ENCODE assay signal across 14 mouse cellular contexts in genomic region chr7:125270711-125271110, GRCm38 (mm10).
A peak's percentile ranks its signal among the peaks of the same experiment; 100 is the strongest.
DNase-seq lines count a peak whose midpoint lies in the region; ATAC-seq lines count a peak whose summit lies in the region.
"Had no signal": no experiment of that assay in that cellular context is flagged by ENCODE, and none has a peak within 500 bp of the region (broad histone marks: within the 10 kb centered on the region; RNA-seq: fewer than 3 reads in every experiment).

No protein-coding gene starts in this region.

- H3K4me2 ChIP-seq in forebrain, embryonic 14.5 days (ENCODE audit: low read length), result no peak overlapping the region
- H3K4me2 ChIP-seq in forebrain, embryonic 11.5 days (ENCODE audit: low read depth, low read length, severe bottlenecking), result no peak overlapping the region
- H3K4me2 ChIP-seq in kidney, embryonic 15.5 days, result no peak overlapping the region
- H3K4me2 ChIP-seq in midbrain, embryonic 11.5 days, result no peak overlapping the region
- H3K4me2 ChIP-seq in stomach, embryonic 16.5 days (ENCODE audit: low read depth, low read length), result no peak overlapping the region
- H3K4me2 ChIP-seq: forebrain, embryonic 12.5 days had no signal

- no peak overlapping the region for H3K9ac ChIP-seq in forebrain, embryonic 14.5 days (ENCODE audit: low read length)
- no peak overlapping the region for H3K9ac ChIP-seq in forebrain, embryonic 11.5 days (ENCODE audit: low read length)
- H3K9ac ChIP-seq in kidney, embryonic 15.5 days, result no peak overlapping the region
- no peak overlapping the region for H3K9ac ChIP-seq in midbrain, embryonic 11.5 days (ENCODE audit: low read length)
- H3K9ac ChIP-seq in stomach, embryonic 16.5 days (ENCODE audit: low read length), result no peak overlapping the region
- H3K9ac ChIP-seq: forebrain, embryonic 12.5 days had no signal

- no peaks in the 10 kb centered on the region for H3K9me3 ChIP-seq in forebrain, embryonic 14.5 days (replicated peaks; ENCODE audit: control insufficient read depth, low read length)
- H3K9me3 ChIP-seq in forebrain, embryonic 11.5 days (ENCODE audit: control insufficient read depth, low read length), result no peaks in the 10 kb centered on the region
- no peaks in the 10 kb centered on the region for H3K9me3 ChIP-seq in kidney, embryonic 15.5 days (replicated peaks)
- H3K9me3 ChIP-seq in midbrain, embryonic 11.5 days (ENCODE audit: control insufficient read depth, low read length), result no peaks in the 10 kb centered on the region
- no peaks in the 10 kb centered on the region for H3K9me3 ChIP-seq in midbrain, embryonic 10.5 days (replicated peaks)
- no peaks in the 10 kb centered on the region for H3K9me3 ChIP-seq in stomach, embryonic 16.5 days (replicated peaks; ENCODE audit: control insufficient read depth, low read length)
- H3K9me3 ChIP-seq: forebrain, embryonic 12.5 days had no signal

- H3K4me3 ChIP-seq in forebrain, embryonic 14.5 days (ENCODE audit: low read depth, low read length), result no peak overlapping the region
- H3K4me3 ChIP-seq in forebrain, embryonic 11.5 days (ENCODE audit: low read depth, low read length), result no peak overlapping the region
- no peak overlapping the region for H3K4me3 ChIP-seq in kidney, embryonic 15.5 days (replicated peaks)
- H3K4me3 ChIP-seq in midbrain, embryonic 11.5 days (ENCODE audit: low read depth, low read length), result no peak overlapping the region
- no peak overlapping the region for H3K4me3 ChIP-seq in midbrain, embryonic 10.5 days
- H3K4me3 ChIP-seq in stomach, embryonic 16.5 days (replicated peaks; ENCODE audit: low read length), result no peak overlapping the region
- H3K4me3 ChIP-seq: forebrain, embryonic 12.5 days; myocyte had no signal

- no peak overlapping the region for H3K27ac ChIP-seq in forebrain, embryonic 14.5 days (ENCODE audit: low read depth, low read length)
- H3K27ac ChIP-seq in forebrain, embryonic 11.5 days (ENCODE audit: low read depth, low read length), result no peak overlapping the region
- no peak overlapping the region for H3K27ac ChIP-seq in kidney, embryonic 15.5 days
- no peak overlapping the region for H3K27ac ChIP-seq in midbrain, embryonic 11.5 days (ENCODE audit: low read depth, low read length)
- no peak overlapping the region for H3K27ac ChIP-seq in midbrain, embryonic 10.5 days (replicated peaks)
- H3K27ac ChIP-seq in stomach, embryonic 16.5 days (ENCODE audit: low read length), result peak overlapping the region; percentile 34; the same call in 1 of the 2 replicates
- H3K27ac ChIP-seq: forebrain, embryonic 12.5 days had no signal

- DNase-seq in forebrain, embryonic 14.5 days (ENCODE audit: low spot score), result peak; percentile 33
- no peak for DNase-seq in forebrain, embryonic 11.5 days (ENCODE audit: low spot score)
- DNase-seq in kidney, adult 9 months, result peak; percentile 26
- peak; percentile 68 for DNase-seq in midbrain, embryonic 11.5 days (ENCODE audit: low spot score, missing footprints)
- DNase-seq in midbrain, embryonic 10.5 days (ENCODE audit: low spot score), result no peak
- no peak for DNase-seq in natural killer cell, adult 2 months (ENCODE audit: low spot score in 2 of 2)
- DNase-seq: cerebellum, postnatal 14 days; lung, postnatal 10 days; thymus, postnatal 36 days had no signal

- no peaks in the 10 kb centered on the region for H3K27me3 ChIP-seq in forebrain, embryonic 14.5 days (replicated peaks; ENCODE audit: control insufficient read depth, insufficient read depth, low read length)
- H3K27me3 ChIP-seq in forebrain, embryonic 11.5 days (ENCODE audit: control insufficient read depth, insufficient read depth, low read length), result no peaks in the 10 kb centered on the region
- H3K27me3 ChIP-seq in kidney, embryonic 15.5 days, result no peaks in the 10 kb centered on the region
- no peaks in the 10 kb centered on the region for H3K27me3 ChIP-seq in midbrain, embryonic 11.5 days (ENCODE audit: control insufficient read depth, insufficient read depth, low read length)
- H3K27me3 ChIP-seq in midbrain, embryonic 10.5 days (ENCODE audit: low read depth, poor library complexity, severe bottlenecking), result no peaks in the 10 kb centered on the region
- H3K27me3 ChIP-seq in stomach, embryonic 16.5 days (ENCODE audit: control insufficient read depth, insufficient read depth, low read length), result no peaks in the 10 kb centered on the region
- H3K27me3 ChIP-seq: forebrain, embryonic 12.5 days had no signal

- no peaks in the 10 kb centered on the region for H3K4me1 ChIP-seq in forebrain, embryonic 14.5 days (ENCODE audit: control insufficient read depth, insufficient read depth, low read length)
- no peaks in the 10 kb centered on the region for H3K4me1 ChIP-seq in forebrain, embryonic 11.5 days (replicated peaks; ENCODE audit: control insufficient read depth, insufficient read depth, low read length)
- 0 out of 2 replicates have a peak, but pooled peaks cover 2% of the 10 kb centered on the region for H3K4me1 ChIP-seq in kidney, embryonic 15.5 days
- no peaks in the 10 kb centered on the region for H3K4me1 ChIP-seq in midbrain, embryonic 11.5 days (ENCODE audit: control insufficient read depth, insufficient read depth, low read length)
- H3K4me1 ChIP-seq in midbrain, embryonic 10.5 days, result peaks cover 15% of the 10 kb centered on the region
- H3K4me1 ChIP-seq in stomach, embryonic 16.5 days (ENCODE audit: control insufficient read depth, insufficient read depth, low read length), result no peaks in the 10 kb centered on the region

- ATAC-seq in forebrain, embryonic 14.5 days, result no peak
- ATAC-seq in forebrain, embryonic 11.5 days (replicated peaks; ENCODE audit: low FRiP score), result no peak
- ATAC-seq in kidney, embryonic 15.5 days (replicated peaks; ENCODE audit: low FRiP score), result no peak
- ATAC-seq in midbrain, embryonic 11.5 days (ENCODE audit: low FRiP score), result no peak
- no peak for ATAC-seq in stomach, embryonic 16.5 days (ENCODE audit: insufficient read depth, low FRiP score)
- ATAC-seq: activated CD4-positive, CD25-positive, alpha-beta regulatory T cell, adult 4 months had no signal

- H3K36me3 ChIP-seq in forebrain, embryonic 14.5 days (ENCODE audit: control insufficient read depth, insufficient read depth, low read length), result no peaks in the 10 kb centered on the region
- no peaks in the 10 kb centered on the region for H3K36me3 ChIP-seq in forebrain, embryonic 11.5 days (ENCODE audit: control insufficient read depth, insufficient read depth, low read length)
- H3K36me3 ChIP-seq in kidney, embryonic 15.5 days, result no peaks in the 10 kb centered on the region
- H3K36me3 ChIP-seq in midbrain, embryonic 11.5 days (ENCODE audit: control insufficient read depth, insufficient read depth, low read length), result no peaks in the 10 kb centered on the region
- H3K36me3 ChIP-seq in midbrain, embryonic 10.5 days, result no peaks in the 10 kb centered on the region
- no peaks in the 10 kb centered on the region for H3K36me3 ChIP-seq in stomach, embryonic 16.5 days (ENCODE audit: control insufficient read depth, insufficient read depth, low read length)
- H3K36me3 ChIP-seq: forebrain, embryonic 12.5 days had no signal

- 61% methylated on average over 3 of the region's 3 CpGs for WGBS in forebrain, embryonic 14.5 days
- 73% methylated on average over 3 of the region's 3 CpGs for WGBS in forebrain, embryonic 11.5 days
- WGBS in kidney, embryonic 15.5 days, result 36% methylated on average over 3 of the region's 3 CpGs
- WGBS in midbrain, embryonic 11.5 days, result 78% methylated on average over 3 of the region's 3 CpGs
- 81% methylated on average over 3 of the region's 3 CpGs for WGBS in midbrain, embryonic 10.5 days
- WGBS in stomach, embryonic 16.5 days, result 22% methylated on average over 3 of the region's 3 CpGs

Comparison
In these comparisons a context has a peak if more than half of its experiments do, and no peak if none do; other contexts are left out.
1. DNase-seq: peak in forebrain, embryonic 14.5 days (single experiment), kidney, adult 9 months (single experiment) and midbrain, embryonic 11.5 days (single experiment); none in forebrain, embryonic 11.5 days (single experiment), midbrain, embryonic 10.5 days (single experiment) and natural killer cell, adult 2 months (0 of 2).